Mouse (Mus musculus): ENCODE results near the gene Olfr1324. TPM values are rescaled to one million over a fixed set of nuclear protein-coding genes. Genes with fewer than 3 reads are reported as not detected.
"Not testable (repeated sequence)": the region's sequence is repeated elsewhere in the genome, so short reads cannot be mapped to it uniquely, and the experiment has no call there.

The Olfr1324 gene
- total RNA-seq (2012; rRNA removed) (not detected in 2 replicates), total RNA-seq (2014; rRNA removed) (not detected in 2 replicates), polyA plus RNA-seq (2012; ENCODE audit: insufficient read length, low read depth) (not detected in 2 replicates)

GRCm38 (mm10) chrX:50428398-50428797 is at the start of gene Olfr1324:
Olfr1324 (minus strand) TSS chrX:50428498.
- H3K27ac ChIP-seq (ENCODE audit: insufficient read depth, low read depth) = no peak within 1 kb of the TSS
- in situ Hi-C loops (cut with MboI; ENCODE audit: low pct_ligation_motif_present, low pct_unique_long_range_greater_than_20kb, low sequenced_read_pairs) (no loop called here), dilution Hi-C loops (cut with MboI; ENCODE audit: extremely low pct_ligation_motif_present, extremely low pct_unique_long_range_greater_than_20kb, low sequenced_read_pairs) (no loop called here)
- H3K36me3 ChIP-seq (replicated peaks in 1 of 2; ENCODE audit: control insufficient read depth in 1 of 2, insufficient read depth in 1 of 2, low read length in 1 of 2) = no peaks in the 10 kb centered on the region
- TF ChIP-seq JUND (conservative IDR thresholded peaks at IDR 0.05; ENCODE audit: low read depth, low read length) (no peak), TBP (conservative IDR thresholded peaks at IDR 0.05; ENCODE audit: low read depth, low read length) (no peak), POLR2A (IDR thresholded peaks at IDR 0.05; ENCODE audit: low read depth, low read length) (no peak), RCOR1 (conservative IDR thresholded peaks at IDR 0.05; ENCODE audit: low read depth, low read length) (no peak), BHLHE40 (IDR thresholded peaks at IDR 0.05; ENCODE audit: low read depth, low read length) (no peak), TCF12 (IDR thresholded peaks at IDR 0.05; ENCODE audit: low read depth, low read length) (no peak), SIN3A (IDR thresholded peaks at IDR 0.05; ENCODE audit: low read length) (no peak), KAT2A (IDR thresholded peaks at IDR 0.05; ENCODE audit: insufficient replicate concordance, low read length) (no peak), GABPA (IDR thresholded peaks at IDR 0.05; ENCODE audit: insufficient replicate concordance, low read depth, low read length) (no peak), NRF1 (IDR thresholded peaks at IDR 0.05; ENCODE audit: low read depth, low read length) (no peak), MYC (IDR thresholded peaks at IDR 0.05; ENCODE audit: low read depth, low read length) (no peak)
- H3K4me1 ChIP-seq (ENCODE audit: control insufficient read depth in 1 of 2, insufficient read depth in 2 of 2) = no peaks in the 10 kb centered on the region
- DNase-seq (ENCODE audit: extremely low read depth) = no peak
- no peaks in the 10 kb centered on the region for H3K27me3 ChIP-seq (replicated peaks)
- no peak within 1 kb of the TSS for H3K4me3 ChIP-seq (replicated peaks in 1 of 3; ENCODE audit: low read depth in 2 of 3, low read length in 2 of 3, poor library complexity in 1 of 3)
- H3K79me2 ChIP-seq (replicated peaks; ENCODE audit: control insufficient read depth, extremely low read depth, insufficient read depth, poor library complexity, severe bottlenecking) = no peaks in the 10 kb centered on the region
- no peak within 1 kb of the TSS for H3K4me2 ChIP-seq (ENCODE audit: insufficient read depth, low read depth, poor library complexity, severe bottlenecking)
- H3K9ac ChIP-seq (ENCODE audit: insufficient read depth, low read depth) = no peak within 1 kb of the TSS
- no peaks in the 10 kb centered on the region for H3K9me3 ChIP-seq (replicated peaks; ENCODE audit: low read length)

GRCm38 (mm10) chrX:50470341-50470740 is 42.0 kb upstream of the Olfr1324 start:
- H3K4me3 ChIP-seq (replicated peaks in 1 of 3; ENCODE audit: low read depth in 2 of 3, low read length in 2 of 3, poor library complexity in 1 of 3); H3K4me2 ChIP-seq (ENCODE audit: insufficient read depth, low read depth, poor library complexity, severe bottlenecking); DNase-seq (ENCODE audit: extremely low read depth); H3K9me3 ChIP-seq (replicated peaks; ENCODE audit: low read length); dilution Hi-C loops (cut with MboI; ENCODE audit: extremely low pct_ligation_motif_present, extremely low pct_unique_long_range_greater_than_20kb, low sequenced_read_pairs); H3K4me1 ChIP-seq (ENCODE audit: control insufficient read depth in 1 of 2, insufficient read depth in 2 of 2); H3K27ac ChIP-seq (ENCODE audit: insufficient read depth, low read depth); H3K36me3 ChIP-seq (replicated peaks in 1 of 2; ENCODE audit: control insufficient read depth in 1 of 2, insufficient read depth in 1 of 2, low read length in 1 of 2); H3K79me2 ChIP-seq (replicated peaks; ENCODE audit: control insufficient read depth, extremely low read depth, insufficient read depth, poor library complexity, severe bottlenecking); H3K27me3 ChIP-seq (replicated peaks); H3K9ac ChIP-seq (ENCODE audit: insufficient read depth, low read depth); in situ Hi-C loops (cut with MboI; ENCODE audit: low pct_ligation_motif_present, low pct_unique_long_range_greater_than_20kb, low sequenced_read_pairs): not testable (repeated sequence)

DNA sequence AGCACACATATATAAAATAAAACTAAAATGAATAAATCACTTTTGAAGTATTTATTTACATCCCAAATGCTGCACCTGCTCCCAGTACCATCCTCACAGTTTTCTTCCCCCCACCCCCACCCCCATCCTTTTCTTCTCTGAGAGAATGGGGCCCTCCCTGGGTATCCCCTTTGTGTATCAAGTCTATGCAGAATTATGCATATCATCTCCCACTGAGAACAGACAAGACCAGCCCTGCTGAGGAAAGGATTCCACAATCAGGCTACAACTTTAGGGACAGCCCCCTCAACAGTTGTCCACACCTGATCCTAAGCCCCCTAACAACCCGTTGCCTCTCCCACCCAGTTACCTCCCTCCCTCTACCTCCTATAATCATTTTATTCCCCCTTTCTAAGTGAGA is 27.8 kb upstream of the Olfr1324 start:
- in situ Hi-C loops (cut with MboI; ENCODE audit: low pct_ligation_motif_present, low pct_unique_long_range_greater_than_20kb, low sequenced_read_pairs) = no loop called here
- dilution Hi-C loops (cut with MboI; ENCODE audit: extremely low pct_ligation_motif_present, extremely low pct_unique_long_range_greater_than_20kb, low sequenced_read_pairs) = no loop called here
- no peak for TF ChIP-seq USF1 (IDR thresholded peaks at IDR 0.05; ENCODE audit: low read depth, low read length)
- TF ChIP-seq NELFE (IDR thresholded peaks at IDR 0.05; ENCODE audit: low read depth, low read length) = no peak
- DNase-seq (ENCODE audit: extremely low read depth) = no peak
- Histone ChIP-seq H3K4me2 (ENCODE audit: insufficient read depth, low read depth, poor library complexity, severe bottlenecking) (no peak overlapping the region), H3K4me3 (replicated peaks in 1 of 3; ENCODE audit: low read depth in 2 of 3, low read length in 2 of 3, poor library complexity in 1 of 3) (no peak overlapping the region), H3K27me3 (replicated peaks) (no peaks in the 10 kb centered on the region), H3K9me3 (replicated peaks; ENCODE audit: low read length) (no peaks in the 10 kb centered on the region), H3K79me2 (replicated peaks; ENCODE audit: control insufficient read depth, extremely low read depth, insufficient read depth, poor library complexity, severe bottlenecking) (no peaks in the 10 kb centered on the region), H3K4me1 (ENCODE audit: control insufficient read depth in 1 of 2, insufficient read depth in 2 of 2) (no peaks in the 10 kb centered on the region), H3K36me3 (replicated peaks in 1 of 2; ENCODE audit: control insufficient read depth in 1 of 2, insufficient read depth in 1 of 2, low read length in 1 of 2) (no peaks in the 10 kb centered on the region), H3K27ac (ENCODE audit: insufficient read depth, low read depth) (no peak overlapping the region), H3K9ac (ENCODE audit: insufficient read depth, low read depth) (no peak overlapping the region)
